Mouse (Mus musculus) lung, postnatal 25 days (tissue): ENCODE results near the gene Napb.

Source experiments
- DNase-seq: peaks from one replicate; pipeline ENCODE4 v3.0.0; 2022; ENCODE audit warnings: low spot score

Gene Napb

DNA sequence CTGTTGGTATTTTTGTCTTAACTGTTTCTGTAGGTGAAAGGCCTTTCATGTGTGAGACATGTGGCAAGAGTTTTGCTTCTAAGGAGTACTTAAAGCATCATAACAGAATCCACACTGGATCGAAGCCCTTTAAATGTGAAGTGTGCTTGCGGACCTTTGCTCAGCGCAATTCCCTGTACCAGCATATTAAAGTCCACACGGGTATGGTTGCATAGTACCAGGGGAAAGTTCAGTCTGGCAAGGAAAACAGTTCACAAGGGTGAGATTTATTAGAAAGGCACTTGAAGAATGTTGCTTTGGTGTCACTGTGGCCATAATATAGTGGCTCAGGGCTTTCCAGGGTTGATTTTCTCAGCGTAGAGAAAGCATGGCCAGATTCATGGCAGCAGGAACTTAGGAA is 44.3 kb downstream of the Napb start:
- no peak for DNase-seq

DNA sequence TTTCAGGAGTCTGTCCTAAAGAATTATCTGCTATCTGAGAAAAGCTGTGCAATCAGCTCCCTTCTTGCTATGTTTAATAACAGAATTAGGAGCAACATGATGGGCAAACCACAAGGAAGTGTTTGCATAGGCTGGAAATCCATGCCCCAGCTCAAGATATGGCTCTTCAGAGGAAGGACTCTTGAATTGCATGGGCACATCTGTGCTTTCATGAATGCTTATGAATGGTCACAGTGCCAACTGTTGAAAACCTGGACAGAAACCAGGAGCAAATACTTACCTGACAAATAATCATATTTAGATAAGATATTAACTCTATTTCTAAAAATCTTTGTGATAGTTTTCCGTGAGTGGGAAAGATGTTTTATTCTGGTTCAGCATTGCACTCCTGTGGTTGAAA is 45.4 kb downstream of the Napb start:
- peak; percentile 54 for DNase-seq

DNA sequence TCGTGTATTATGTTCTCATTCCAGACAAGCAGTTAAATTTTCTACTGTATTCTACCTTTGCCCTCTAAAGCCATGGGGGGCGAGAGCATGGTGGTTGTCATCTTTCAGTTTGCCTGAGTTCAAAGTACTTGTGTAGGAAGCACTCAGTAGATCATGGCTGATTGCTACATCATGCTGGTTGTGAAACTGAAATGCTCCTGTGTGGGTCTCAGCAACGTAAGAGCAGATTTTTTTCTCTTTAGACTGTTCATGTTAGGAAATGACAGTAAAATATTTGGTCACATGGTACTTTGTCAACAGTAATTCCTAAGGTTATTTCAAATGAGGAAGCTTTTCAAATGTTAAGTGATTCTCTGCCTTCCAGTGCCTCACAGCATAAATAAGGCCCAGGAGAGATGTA is 46.6 kb downstream of the Napb start:
- DNase-seq = peak; percentile 73

DNA sequence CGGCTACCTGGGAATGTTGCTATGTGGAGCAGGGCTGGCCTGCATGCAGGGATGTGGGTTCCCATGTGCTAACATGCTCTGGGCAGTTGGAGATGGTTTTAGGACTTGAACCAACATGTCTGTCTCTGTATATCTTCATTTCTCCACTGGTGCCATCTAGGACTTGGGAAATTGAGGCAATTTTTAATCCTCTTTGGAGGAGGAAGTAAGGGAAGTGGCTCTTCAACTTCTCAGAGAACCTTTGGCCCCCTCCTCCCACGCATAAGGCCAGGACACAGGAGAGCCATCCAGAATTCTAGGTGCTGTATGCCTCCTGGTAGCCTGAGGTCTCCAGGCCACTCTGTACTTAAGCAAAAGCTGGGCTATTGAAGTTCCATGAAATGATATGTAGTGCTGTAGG is 47.3 kb downstream of the Napb start:
- no peak for DNase-seq

DNA sequence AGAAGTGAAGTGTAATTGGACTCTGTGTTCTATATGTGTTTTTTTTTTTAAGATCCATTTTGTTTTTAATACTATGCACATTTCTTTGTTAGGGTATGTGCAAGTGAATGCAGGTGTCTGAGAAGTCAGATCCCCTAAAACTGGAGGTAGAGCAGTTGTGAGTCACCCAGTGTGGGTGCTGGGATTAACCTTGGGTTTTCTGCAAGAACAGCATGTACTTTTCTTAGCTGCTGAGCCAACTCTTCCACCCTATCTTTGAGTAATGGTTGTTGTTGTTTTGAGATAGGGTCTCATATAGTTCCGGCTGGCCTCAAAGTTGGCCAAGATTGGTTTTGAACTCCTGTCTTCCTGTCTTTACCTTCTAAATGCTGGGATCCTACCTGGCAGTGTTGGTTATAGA is 49.2 kb downstream of the Napb start:
- no peak for DNase-seq

DNA sequence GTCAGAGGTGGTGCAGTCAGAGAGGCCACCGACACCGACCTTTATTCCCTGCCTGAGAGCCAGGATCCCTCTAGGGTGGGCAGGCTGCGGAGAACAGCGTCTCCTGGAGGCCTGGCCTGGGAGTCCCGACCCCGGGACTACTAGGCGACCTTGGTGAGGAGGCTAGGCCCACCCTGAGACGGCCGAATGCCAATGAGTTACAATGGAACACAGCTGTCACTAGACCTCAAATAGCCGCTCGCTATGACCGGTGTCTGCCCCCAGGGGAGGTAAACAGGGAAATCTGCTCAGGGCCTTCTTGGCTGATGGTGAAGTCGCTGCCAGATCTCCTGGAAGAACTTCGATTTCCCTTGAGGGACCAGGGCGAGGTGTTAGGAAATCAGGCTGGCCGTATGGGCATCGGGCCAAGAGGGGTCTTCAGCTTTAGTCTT is 50.8 kb downstream of the Napb start:
- DNase-seq = peak; percentile 46

DNA sequence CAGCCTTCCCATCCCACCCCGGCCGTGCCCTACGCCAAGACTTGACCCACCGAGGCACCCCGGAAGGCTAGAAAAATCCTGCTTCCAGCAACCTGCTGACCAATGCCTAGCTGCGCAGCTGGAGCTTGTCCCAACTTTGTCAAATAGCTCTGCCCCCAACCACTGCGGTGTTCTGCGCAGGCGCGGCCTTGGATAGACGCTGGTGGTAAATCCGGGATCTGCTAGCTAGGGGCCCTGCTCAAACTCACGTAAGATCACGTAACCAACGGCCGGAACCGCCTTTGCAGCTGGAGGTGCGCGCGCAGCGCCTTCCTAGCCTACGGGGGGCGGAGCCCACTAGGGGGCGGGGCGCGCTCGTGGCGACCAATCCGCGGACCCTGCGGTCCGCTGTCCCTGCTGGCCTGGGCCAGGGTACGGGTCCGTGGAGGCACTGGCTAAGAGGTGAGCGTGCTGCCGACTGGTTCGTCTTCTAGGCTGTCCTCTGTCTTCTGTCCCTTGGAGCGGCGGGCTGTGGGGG is 51.4 kb downstream of the Napb start, which contains the start of gene Gzf1:
TSS of gene Gzf1 (plus strand) at position 249 of the 517 bp plus-strand sequence.
- DNase-seq = peak; percentile 99

DNA sequence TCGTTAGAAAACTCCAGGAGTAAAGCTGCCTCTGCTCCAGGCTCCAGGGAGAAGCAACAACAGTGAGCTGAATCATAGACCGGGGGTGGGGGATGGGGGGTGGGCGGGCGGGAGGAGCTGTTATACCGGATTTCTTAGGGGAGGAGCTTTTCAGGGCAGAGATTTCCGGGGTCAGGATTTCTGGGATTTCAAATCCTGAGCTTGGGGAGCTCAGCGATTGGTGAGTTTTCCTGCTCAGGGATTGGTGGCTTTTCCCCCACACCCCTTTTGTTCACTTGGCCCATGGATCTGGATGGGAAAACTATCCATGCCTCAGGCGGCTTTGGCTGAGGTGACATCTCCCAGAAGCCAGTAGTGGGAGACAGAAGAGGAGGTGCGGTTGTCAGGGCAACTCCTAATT is 52.9 kb downstream of the Napb start:
- DNase-seq = peak; percentile 72

DNA sequence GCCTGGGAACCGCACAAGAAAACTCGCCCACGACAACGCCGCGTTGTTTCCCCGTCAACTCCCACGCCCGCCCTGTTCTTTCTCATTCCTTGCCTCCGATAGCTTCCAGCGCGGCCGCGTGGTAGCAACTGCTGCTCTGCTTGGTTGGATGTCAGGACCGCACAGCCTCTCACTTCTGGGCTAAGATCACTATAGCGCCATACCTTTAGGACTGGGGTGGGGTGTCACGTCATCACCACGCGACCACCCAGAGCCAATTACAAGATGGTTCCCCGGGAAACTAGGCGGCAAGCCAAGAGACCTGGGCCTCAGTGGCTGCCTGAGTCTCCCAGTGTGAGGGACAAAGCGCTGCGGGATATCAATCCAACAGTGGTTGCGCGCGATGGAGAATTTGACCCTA is 54.5 kb downstream of the Napb start:
- no peak for DNase-seq

DNA sequence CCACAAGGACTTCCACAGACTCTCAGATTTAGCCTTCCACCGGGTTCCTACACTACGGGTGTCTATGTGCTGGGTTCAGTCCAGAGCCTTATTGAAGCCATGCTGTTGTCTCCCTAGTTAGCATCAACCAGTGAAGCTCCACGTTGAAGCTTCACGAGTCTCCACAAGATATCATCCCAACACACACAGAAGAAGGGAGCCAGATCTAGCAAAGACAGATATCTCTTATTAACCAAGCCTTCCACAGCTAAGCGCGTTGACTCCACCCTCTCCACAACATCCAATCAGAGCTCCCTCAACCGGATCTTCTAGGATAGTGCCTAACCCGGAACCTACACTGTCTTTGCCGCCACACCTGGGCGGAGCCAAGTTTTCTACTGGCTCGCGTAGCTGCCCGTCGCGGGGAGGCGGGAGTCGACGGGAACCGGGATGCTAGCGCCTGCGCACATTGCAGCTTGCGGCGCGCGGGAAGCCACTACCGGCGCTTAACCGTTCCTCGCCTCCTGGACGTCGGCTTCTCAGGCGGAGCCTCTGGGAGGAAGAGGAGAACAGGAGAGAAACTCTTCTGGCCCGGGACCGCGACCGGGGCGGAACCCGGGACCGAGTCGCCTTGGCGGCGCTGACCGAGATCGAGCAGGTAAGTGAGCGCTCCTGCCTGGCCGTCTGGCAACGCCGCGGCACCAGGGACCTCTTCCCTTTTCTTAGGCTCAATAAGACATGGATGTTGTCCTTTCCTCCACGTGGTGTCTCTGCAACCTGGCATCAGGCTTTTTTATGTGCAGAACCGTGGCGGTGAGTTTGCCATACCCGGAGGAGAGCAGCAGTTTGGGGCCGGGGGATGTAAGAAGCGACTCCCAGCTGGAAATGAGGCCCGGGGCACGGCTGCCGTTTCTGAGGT is 59.8 kb downstream of the Napb start, which contains the start of gene Nxt1:
TSS of gene Nxt1 (plus strand) at position 403 of the 898 bp plus-strand sequence.
- DNase-seq = peak; percentile 99

DNA sequence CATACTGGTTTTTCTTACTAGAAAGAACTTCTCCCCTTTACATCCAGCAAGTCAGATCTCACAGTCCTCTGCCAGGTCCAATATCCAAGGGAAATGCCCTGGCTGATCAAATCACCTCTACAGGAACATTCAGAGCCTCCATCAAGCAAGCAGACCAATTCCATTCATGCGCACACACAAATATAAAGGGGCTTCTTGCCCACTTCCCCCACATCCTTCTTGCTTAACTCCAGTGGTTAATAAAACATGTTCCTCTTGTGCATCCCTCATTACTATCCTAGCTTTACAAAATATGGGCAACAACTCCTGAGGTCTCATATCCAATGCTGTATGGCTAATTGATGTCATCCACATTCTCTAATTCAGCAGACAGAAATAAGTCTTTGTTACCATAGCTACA is 68.8 kb downstream of the Napb start:
- DNase-seq = no peak

DNA sequence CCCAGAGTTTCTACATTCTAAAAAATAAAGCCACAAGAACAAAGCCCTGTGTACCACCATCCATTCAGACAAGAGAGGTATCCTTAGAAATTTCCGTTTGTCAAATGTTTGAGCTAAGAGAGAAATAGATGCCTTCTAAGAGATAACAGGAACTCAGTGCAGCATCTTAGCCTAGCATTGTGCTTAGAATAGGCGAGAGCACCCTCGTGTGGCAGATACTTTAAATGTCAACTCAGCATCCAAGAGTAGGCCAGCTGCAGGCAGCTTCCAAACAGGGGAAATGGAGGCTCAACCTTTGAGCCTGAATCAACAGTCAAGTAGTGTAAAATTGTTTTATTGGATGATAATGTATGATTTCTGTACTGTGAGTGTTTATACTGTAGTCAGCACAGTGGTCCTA is 77.3 kb downstream of the Napb start:
- peak; percentile 66 for DNase-seq

DNA sequence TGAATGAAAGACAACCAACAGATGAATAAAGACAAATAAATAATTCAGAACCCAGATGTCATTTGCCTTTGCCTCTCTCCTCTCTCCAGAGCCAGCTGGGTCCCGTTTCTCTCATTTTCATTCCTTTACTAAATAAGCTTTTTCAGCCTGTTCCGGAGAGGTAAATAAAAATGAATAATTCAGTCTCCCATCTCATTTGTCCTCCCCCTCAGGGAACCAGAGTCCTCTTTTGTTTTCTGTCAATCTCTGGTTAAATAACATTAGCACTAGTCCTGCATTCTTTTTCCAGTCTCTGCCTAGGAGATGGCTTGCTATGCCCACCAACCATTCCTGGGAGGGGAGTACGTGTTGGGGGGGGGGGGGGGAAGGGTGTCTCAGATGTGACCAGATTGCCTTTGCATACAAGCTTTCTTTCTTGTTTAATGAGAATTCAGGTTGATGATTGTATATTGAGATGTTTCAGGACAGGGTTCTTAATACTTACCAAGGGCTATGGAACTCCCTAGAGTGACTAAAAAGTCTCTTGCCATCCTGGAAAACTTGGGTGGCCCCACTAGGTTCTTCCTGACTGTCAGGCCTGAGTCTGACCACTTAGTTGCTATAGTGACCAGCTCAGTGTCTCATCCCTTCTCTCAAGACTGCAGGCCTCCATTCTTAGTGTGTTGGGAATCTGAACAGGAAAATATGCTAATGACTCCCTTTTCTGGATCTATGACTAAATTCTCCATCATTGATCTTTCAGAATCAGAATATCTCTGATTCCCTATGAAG is 81.5 kb downstream of the Napb start:
- no peak for DNase-seq

DNA sequence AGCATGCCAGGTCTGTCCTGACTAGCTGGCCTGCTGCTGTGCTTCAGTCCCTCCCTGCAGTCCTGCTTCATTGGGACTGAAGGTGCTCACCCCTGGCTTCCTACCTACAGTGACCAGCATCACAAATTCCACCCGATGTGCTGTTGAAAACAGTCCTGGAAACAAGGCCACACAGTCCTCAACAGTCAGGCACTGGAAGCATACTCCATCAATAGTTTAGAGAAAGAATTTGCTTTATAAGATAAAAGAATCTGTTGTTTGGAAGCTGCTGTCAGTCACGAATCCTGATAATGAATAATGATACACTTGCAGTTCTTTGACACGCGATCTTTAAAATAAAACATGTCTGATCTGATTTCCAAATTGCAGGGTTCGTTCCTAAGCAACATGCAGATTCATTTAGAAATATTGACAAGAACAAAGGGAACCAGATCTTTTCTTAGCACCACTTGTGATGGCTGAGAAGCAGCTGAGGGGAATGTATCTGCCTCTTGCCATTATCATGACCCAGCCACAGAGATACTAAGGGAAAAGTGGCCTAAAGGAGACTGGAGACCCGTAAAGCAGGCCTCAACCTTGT is 87.8 kb downstream of the Napb start:
- no peak for DNase-seq
